Mouse (Mus musculus) heart, embryonic 15.5 days (tissue): ENCODE measurements at regions not wholly inside any gene's neighbourhood (a gene's known extent, or its start where the extent isn't known, plus 50 kb on each side); places are given as distances from the start of the nearest gene placed in this dataset.
A peak's percentile ranks its signal among the peaks of the same experiment; 100 is the strongest.

Experiments
- ATAC-seq: fragments of 200-750 bp; cut with Nextera tagmentation; replicated peaks from 2 replicates; pipeline ENCODE4 v1.8.0; 2017; ENCODE audit warnings: low read depth, moderate TSS enrichment; ENCODE audit not compliant: insufficient number of reproducible peaks, insufficient read depth, low FRiP score
- H3K27ac ChIP-seq: fragments of 300-500 bp; sonication (generic); 2 replicates; pipeline ENCODE4 v1.5.1; 2015; ENCODE audit warnings: mild to moderate bottlenecking, inconsistent platforms
- H3K27me3 ChIP-seq: fragments of 300-500 bp; sonication (generic); 2 replicates; pipeline ENCODE4 v1.6.1; 2015; ENCODE audit warnings: inconsistent platforms
- H3K36me3 ChIP-seq: fragments of 300-500 bp; sonication (generic); 2 replicates; pipeline ENCODE4 v1.6.1; 2015; ENCODE audit warnings: mild to moderate bottlenecking, inconsistent platforms
- H3K4me1 ChIP-seq: fragments of 300-500 bp; sonication (generic); replicated peaks from 2 replicates; pipeline ENCODE4 v1.6.1; 2015; ENCODE audit warnings: inconsistent platforms
- H3K4me2 ChIP-seq: fragments of 300-500 bp; sonication (generic); 2 replicates; pipeline ENCODE4 v1.6.1; 2015; ENCODE audit warnings: inconsistent platforms, mild to moderate bottlenecking, moderate library complexity
- H3K4me3 ChIP-seq: fragments of 300-500 bp; sonication (generic); 2 replicates; pipeline ENCODE4 v1.5.1; 2015; ENCODE audit warnings: mild to moderate bottlenecking, inconsistent platforms
- H3K9ac ChIP-seq: fragments of 300-500 bp; sonication (generic); 2 replicates; pipeline ENCODE4 v1.6.1; 2015; ENCODE audit warnings: mild to moderate bottlenecking, inconsistent platforms
- H3K9me3 ChIP-seq: fragments of 300-500 bp; sonication (generic); replicated peaks from 2 replicates; pipeline ENCODE4 v1.6.1; 2016; ENCODE audit warnings: inconsistent platforms
- WGBS: fragments of 180-500 bp; shearing (Covaris S2); methylation state at CpG from one replicate; pipeline ENCODE4 v1.1.7; 2015; ENCODE audit warnings: mixed read lengths; 5-methylcytosine and 5-hydroxymethylcytosine counted together

GRCm38 (mm10) chr8:25362656-25363055 is 538.5 kb upstream of the Adam5 start:
- Histone ChIP-seq H3K9me3 (no peaks in the 10 kb centered on the region), H3K4me3 (no peak overlapping the region), H3K4me1 (no peaks in the 10 kb centered on the region), H3K4me2 (no peak overlapping the region), H3K27ac (no peak overlapping the region), H3K27me3 (no peaks in the 10 kb centered on the region), H3K36me3 (no peaks in the 10 kb centered on the region), H3K9ac (no peak overlapping the region)
- 27% methylated on average over 9 of the region's 9 CpGs for WGBS
- no peak for ATAC-seq

DNA sequence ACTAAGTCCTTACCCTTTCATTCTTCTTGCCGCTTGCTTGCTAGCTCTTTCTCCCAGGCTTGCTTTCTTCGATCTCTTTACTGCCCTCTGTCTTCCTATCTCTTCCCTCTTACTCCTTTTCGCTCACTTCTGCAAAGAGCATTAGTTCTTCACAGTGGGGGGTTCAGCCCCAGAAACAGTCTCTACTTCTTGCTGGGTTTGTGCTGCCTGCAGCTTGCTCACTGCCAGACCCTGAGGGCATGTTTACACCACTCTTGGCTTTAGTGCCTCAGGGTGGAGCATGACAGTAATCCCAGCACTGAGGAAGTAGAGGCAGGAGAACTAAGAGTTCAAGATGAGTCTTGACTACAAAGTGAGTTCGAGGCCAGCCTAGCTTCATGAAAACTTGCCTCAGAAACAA is 538.0 kb upstream of the Adam5 start:
- H3K4me1 ChIP-seq = no peaks in the 10 kb centered on the region
- H3K27ac ChIP-seq = no peak overlapping the region
- H3K9ac ChIP-seq = no peak overlapping the region
- H3K27me3 ChIP-seq = no peaks in the 10 kb centered on the region
- H3K9me3 ChIP-seq = no peaks in the 10 kb centered on the region
- H3K36me3 ChIP-seq = no peaks in the 10 kb centered on the region
- 53% methylated on average over 4 of the region's 4 CpGs for WGBS
- no peak overlapping the region for H3K4me3 ChIP-seq
- ATAC-seq = no peak
- H3K4me2 ChIP-seq = no peak overlapping the region

DNA sequence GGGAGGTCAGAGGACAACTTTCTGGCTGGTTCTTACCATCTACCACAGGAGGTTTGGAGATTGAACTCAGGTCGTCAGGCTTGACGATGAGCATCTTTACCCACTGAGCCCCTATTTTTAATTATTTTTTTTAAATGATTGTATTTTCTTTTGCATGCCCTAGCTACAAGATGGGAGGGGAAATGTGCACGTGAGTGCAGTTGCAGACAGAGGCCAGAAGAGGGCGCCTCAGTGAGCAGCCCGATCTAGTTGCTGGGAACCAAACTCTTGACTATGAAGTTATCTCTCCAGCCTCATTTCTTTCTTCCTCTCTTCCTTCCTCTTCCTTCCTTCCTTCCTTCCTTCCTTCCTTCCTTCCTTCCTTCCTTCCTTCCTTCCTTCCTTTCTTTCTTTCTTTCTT is 537.3 kb upstream of the Adam5 start:
- Histone ChIP-seq H3K27ac (no peak overlapping the region), H3K4me2 (no peak overlapping the region), H3K4me3 (no peak overlapping the region), H3K36me3 (no peaks in the 10 kb centered on the region), H3K27me3 (no peaks in the 10 kb centered on the region), H3K4me1 (no peaks in the 10 kb centered on the region), H3K9ac (no peak overlapping the region), H3K9me3 (no peaks in the 10 kb centered on the region)
- ATAC-seq = no peak
- 77% methylated on average over 5 of the region's 5 CpGs for WGBS

- Histone ChIP-seq H3K4me2 (no peak overlapping the region), H3K27ac (no peak overlapping the region), H3K27me3 (peaks cover 5% of the 10 kb centered on the region; the same call in 1 of the 2 replicates), H3K4me3 (no peak overlapping the region), H3K4me1 (peaks cover 6% of the 10 kb centered on the region), H3K9ac (no peak overlapping the region), H3K9me3 (no peaks in the 10 kb centered on the region), H3K36me3 (no peaks in the 10 kb centered on the region)
- no peak for ATAC-seq
- 80% methylated on average over 12 of the region's 12 CpGs for WGBS
Observed at GRCm38 (mm10) chr8:25358539-25359165, 534.5 kb upstream of the Adam5 start.

GRCm38 (mm10) chr8:25353822-25354770 is 529.9 kb upstream of the Adam5 start:
- Histone ChIP-seq H3K36me3 (no peaks in the 10 kb centered on the region), H3K4me1 (peaks cover 6% of the 10 kb centered on the region), H3K4me3 (peak overlapping the region; percentile 30), H3K4me2 (peak overlapping the region; percentile 57), H3K9me3 (no peaks in the 10 kb centered on the region), H3K27ac (no peak overlapping the region), H3K9ac (no peak overlapping the region), H3K27me3 (peaks cover 5% of the 10 kb centered on the region)
- WGBS = 9% methylated on average over 27 of the region's 27 CpGs
- ATAC-seq = no peak

- H3K27ac ChIP-seq = no peak overlapping the region
- peaks cover 6% of the 10 kb centered on the region for H3K4me1 ChIP-seq
- no peak overlapping the region for H3K9ac ChIP-seq
- H3K4me2 ChIP-seq = peak overlapping the region; percentile 57
- no peak for ATAC-seq
- H3K36me3 ChIP-seq = no peaks in the 10 kb centered on the region
- peak overlapping the region; percentile 30 for H3K4me3 ChIP-seq
- H3K27me3 ChIP-seq = peaks cover 5% of the 10 kb centered on the region
- no peaks in the 10 kb centered on the region for H3K9me3 ChIP-seq
- 51% methylated on average over 7 of the region's 7 CpGs for WGBS
Observed at GRCm38 (mm10) chr8:25353405-25353804, 529.2 kb upstream of the Adam5 start.

GRCm38 (mm10) chr8:25348003-25348683 is 524.0 kb upstream of the Adam5 start:
- 83% methylated on average over 10 of the region's 10 CpGs for WGBS

GRCm38 (mm10) chr8:25343160-25343602 is 519.0 kb upstream of the Adam5 start:
- Histone ChIP-seq H3K4me1 (no peaks in the 10 kb centered on the region), H3K4me2 (no peak overlapping the region), H3K9ac (no peak overlapping the region), H3K27ac (peak overlapping the region; percentile 64), H3K4me3 (no peak overlapping the region), H3K9me3 (no peaks in the 10 kb centered on the region), H3K36me3 (no peaks in the 10 kb centered on the region), H3K27me3 (no peaks in the 10 kb centered on the region)
- 55% methylated on average over 10 of the region's 10 CpGs for WGBS
- ATAC-seq = peak; percentile 64

More at GRCm38 (mm10) chr8:25348003-25348683, 524.0 kb upstream of the Adam5 start:
- ATAC-seq = no peak
- Histone ChIP-seq H3K4me2 (no peak overlapping the region), H3K4me1 (no peaks in the 10 kb centered on the region), H3K9me3 (no peaks in the 10 kb centered on the region), H3K36me3 (no peaks in the 10 kb centered on the region), H3K9ac (no peak overlapping the region), H3K4me3 (no peak overlapping the region), H3K27ac (no peak overlapping the region), H3K27me3 (no peaks in the 10 kb centered on the region; the same call in 1 of the 2 replicates)

GRCm38 (mm10) chr8:25342501-25342900 is 518.3 kb upstream of the Adam5 start:
- no peaks in the 10 kb centered on the region for H3K9me3 ChIP-seq
- no peak overlapping the region for H3K9ac ChIP-seq
- H3K4me1 ChIP-seq = no peaks in the 10 kb centered on the region
- H3K4me2 ChIP-seq = no peak overlapping the region
- no peaks in the 10 kb centered on the region for H3K27me3 ChIP-seq
- H3K27ac ChIP-seq = peak overlapping the region; percentile 64
- ATAC-seq = no peak
- no peak overlapping the region for H3K4me3 ChIP-seq
- no peaks in the 10 kb centered on the region for H3K36me3 ChIP-seq
- 73% methylated on average over 5 of the region's 5 CpGs for WGBS

- ATAC-seq = no peak
- no peak overlapping the region for H3K9ac ChIP-seq
- no peak overlapping the region for H3K4me2 ChIP-seq
- WGBS = 62% methylated on average over 5 of the region's 5 CpGs
- H3K27me3 ChIP-seq = no peaks in the 10 kb centered on the region
- no peaks in the 10 kb centered on the region for H3K4me1 ChIP-seq
- H3K4me3 ChIP-seq = no peak overlapping the region
- H3K9me3 ChIP-seq = no peaks in the 10 kb centered on the region
- H3K27ac ChIP-seq = no peak overlapping the region
- no peaks in the 10 kb centered on the region for H3K36me3 ChIP-seq
Observed at GRCm38 (mm10) chr8:25341225-25341624, 517.1 kb upstream of the Adam5 start.

- Histone ChIP-seq H3K27me3 (no peaks in the 10 kb centered on the region), H3K27ac (no peak overlapping the region), H3K4me2 (no peak overlapping the region), H3K36me3 (no peaks in the 10 kb centered on the region), H3K9me3 (no peaks in the 10 kb centered on the region), H3K9ac (no peak overlapping the region), H3K4me3 (no peak overlapping the region), H3K4me1 (no peaks in the 10 kb centered on the region)
- 75% methylated on average over 2 of the region's 2 CpGs for WGBS
- no peak for ATAC-seq
Observed at GRCm38 (mm10) chr8:25340729-25341128, 516.6 kb upstream of the Adam5 start.
